Mouse (Mus musculus) thymus, postnatal 4 days (tissue): ENCODE results near the gene Cdc5l.

Experiments
- DNase-seq: peaks from one replicate; pipeline ENCODE4 v3.0.0; 2021

Cdc5l gene

DNA sequence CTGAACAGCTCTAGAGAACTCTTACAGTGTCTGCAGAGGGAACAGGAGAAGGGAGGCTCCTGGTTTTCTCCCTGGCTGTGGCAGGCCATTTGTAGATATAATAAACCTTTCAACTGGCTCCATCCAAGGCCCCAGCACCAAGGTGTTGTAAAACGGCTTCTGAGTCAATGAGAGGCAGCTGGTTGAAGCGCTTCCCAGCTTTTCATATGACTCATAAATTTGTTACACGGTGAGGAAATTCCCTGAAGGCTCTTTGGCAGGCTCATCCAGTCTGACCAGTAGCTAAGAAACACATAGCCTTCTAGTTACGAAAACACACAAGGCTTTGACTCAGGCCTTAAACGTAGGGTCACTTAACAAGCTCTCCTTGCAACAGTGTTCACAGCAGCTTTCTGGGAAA lies 74.1 kb downstream of the Cdc5l start:
- DNase-seq, result no peak

DNA sequence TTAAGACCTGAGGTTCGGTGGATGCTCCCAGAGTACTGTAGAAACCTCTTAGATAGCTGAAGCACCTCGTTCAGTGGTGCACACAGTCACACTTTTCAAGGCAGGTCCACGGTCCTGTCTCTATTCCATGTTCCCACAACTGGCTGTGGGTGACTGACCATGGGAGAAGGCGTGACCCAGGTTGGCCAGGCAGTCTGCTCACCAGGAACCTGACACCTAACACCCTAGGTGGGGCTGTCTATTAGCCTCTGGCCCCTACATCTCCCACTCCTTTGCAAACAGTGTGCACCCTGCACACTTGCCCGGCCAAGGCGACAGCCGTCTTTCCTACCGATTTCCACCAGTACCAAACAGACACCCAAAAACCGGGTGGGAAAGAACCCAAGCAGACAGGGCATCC lies 77.1 kb downstream of the Cdc5l start:
- no peak for DNase-seq

DNA sequence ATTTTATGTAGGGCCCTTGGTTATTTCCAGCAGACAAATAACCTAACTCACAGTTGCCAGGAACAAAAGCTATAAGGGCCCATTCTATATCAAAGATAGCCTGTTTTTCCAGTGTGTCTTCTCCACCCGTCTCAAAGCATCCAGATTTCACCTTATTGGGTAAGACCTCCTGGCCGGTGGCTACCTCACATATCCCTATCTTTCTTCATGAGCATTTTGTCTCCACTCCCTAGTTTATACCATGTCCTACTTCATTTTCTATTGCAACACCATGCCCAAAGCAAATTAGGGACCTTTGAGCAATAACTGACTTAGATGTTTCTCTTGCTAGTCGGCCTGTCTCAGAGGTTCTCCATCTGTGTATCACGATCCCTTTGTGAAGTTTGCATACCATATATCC lies 85.6 kb downstream of the Cdc5l start:
- no peak for DNase-seq
